In the genomic region with DNA sequence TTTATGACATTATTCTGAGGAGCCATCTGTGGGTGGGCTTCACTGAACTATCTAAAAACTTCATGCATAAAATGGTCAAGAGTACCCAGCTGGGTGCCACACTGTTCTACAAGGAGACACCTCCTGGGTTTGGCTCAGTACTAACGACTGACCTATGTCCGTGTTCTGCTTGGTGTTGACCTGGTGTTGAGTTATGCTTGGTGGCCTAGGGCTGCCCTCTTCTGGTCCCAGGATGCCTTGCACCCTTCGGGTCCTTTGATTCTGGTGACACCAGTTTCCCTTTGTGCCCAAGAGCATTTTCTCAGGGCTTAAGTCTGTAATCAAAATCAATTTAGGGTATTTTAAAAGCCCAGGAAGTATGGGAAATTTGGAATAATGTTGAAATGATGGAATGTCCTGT, we compare ENCODE assay signal across 9 mouse cellular contexts. TPM values are rescaled to one million over a fixed set of nuclear protein-coding genes. Genes with fewer than 3 reads are reported as not detected.
DNase-seq lines count a peak whose midpoint lies in the region; ATAC-seq and TF ChIP-seq lines count a peak whose summit lies in the region.
"Had no signal": no experiment of that assay in that cellular context is flagged by ENCODE, and none has a peak within 500 bp of the region (broad histone marks: within the 10 kb centered on the region; RNA-seq: fewer than 3 reads in every experiment).

No protein-coding gene starts in this region.

- H3K4me2 ChIP-seq in heart, postnatal 0 days (ENCODE audit: low read depth, low read length) = no peak overlapping the region
- H3K4me2 ChIP-seq in heart, embryonic 12.5 days = no peak overlapping the region
- H3K4me2 ChIP-seq in intestine, postnatal 0 days (replicated peaks; ENCODE audit: low read depth) = no peak overlapping the region
- no peak overlapping the region for H3K4me2 ChIP-seq in midbrain, embryonic 14.5 days (ENCODE audit: low read length)
- H3K4me2 ChIP-seq: limb, embryonic 13.5 days had no signal

- peak; percentile 24 for DNase-seq in heart, postnatal 0 days (ENCODE audit: low spot score)
- DNase-seq in urinary bladder, postnatal 25 days (ENCODE audit: low spot score) = peak; percentile 19
- DNase-seq in urinary bladder, postnatal 10 days (ENCODE audit: low spot score) = no peak
- peak; percentile 67 to 75 for DNase-seq in cerebellum, postnatal 25 days
- DNase-seq in midbrain, embryonic 14.5 days = peak; percentile 57
- DNase-seq in ovary, postnatal 10 days (ENCODE audit: low spot score) = no peak

- H3K4me1 ChIP-seq in heart, postnatal 0 days (ENCODE audit: control insufficient read depth, insufficient read depth) = no peaks in the 10 kb centered on the region; the same call in 1 of the 2 replicates
- 0 out of 2 replicates have a peak, but pooled peaks cover 5% of the 10 kb centered on the region for H3K4me1 ChIP-seq in heart, embryonic 12.5 days (replicated peaks)
- H3K4me1 ChIP-seq in intestine, postnatal 0 days (replicated peaks; ENCODE audit: control insufficient read depth, insufficient read depth, low read length) = no peaks in the 10 kb centered on the region
- no peaks in the 10 kb centered on the region for H3K4me1 ChIP-seq in midbrain, embryonic 14.5 days (ENCODE audit: control insufficient read depth, insufficient read depth, low read length)
- H3K4me1 ChIP-seq: limb, embryonic 13.5 days had no signal

- H3K36me3 ChIP-seq in heart, postnatal 0 days (replicated peaks; ENCODE audit: control insufficient read depth, insufficient read depth, low read length) = no peaks in the 10 kb centered on the region
- no peaks in the 10 kb centered on the region for H3K36me3 ChIP-seq in heart, embryonic 12.5 days
- no peaks in the 10 kb centered on the region for H3K36me3 ChIP-seq in intestine, postnatal 0 days (ENCODE audit: control insufficient read depth, insufficient read depth)
- H3K36me3 ChIP-seq in midbrain, embryonic 14.5 days (ENCODE audit: control insufficient read depth, insufficient read depth, low read length) = no peaks in the 10 kb centered on the region
- H3K36me3 ChIP-seq: limb, embryonic 13.5 days had no signal

- H3K9ac ChIP-seq in heart, postnatal 0 days (replicated peaks; ENCODE audit: low read depth, low read length) = no peak overlapping the region
- H3K9ac ChIP-seq in heart, embryonic 12.5 days = no peak overlapping the region
- H3K9ac ChIP-seq in intestine, postnatal 0 days (ENCODE audit: low read depth, low read length) = no peak overlapping the region
- no peak overlapping the region for H3K9ac ChIP-seq in midbrain, embryonic 14.5 days (replicated peaks; ENCODE audit: low read length)
- H3K9ac ChIP-seq: limb, embryonic 13.5 days had no signal

- no peak overlapping the region for H3K4me3 ChIP-seq in heart, postnatal 0 days (ENCODE audit: low read depth, low read length)
- no peak overlapping the region for H3K4me3 ChIP-seq in heart, embryonic 12.5 days
- H3K4me3 ChIP-seq in intestine, postnatal 0 days (ENCODE audit: low read depth, low read length) = no peak overlapping the region
- H3K4me3 ChIP-seq in midbrain, embryonic 14.5 days (replicated peaks; ENCODE audit: low read depth, low read length) = no peak overlapping the region
- H3K4me3 ChIP-seq: limb, embryonic 13.5 days had no signal

- H3K27ac ChIP-seq in heart, postnatal 0 days (ENCODE audit: low read depth) = no peak overlapping the region
- no peak overlapping the region for H3K27ac ChIP-seq in heart, embryonic 12.5 days (ENCODE audit: poor library complexity, severe bottlenecking)
- H3K27ac ChIP-seq in intestine, postnatal 0 days (ENCODE audit: low read depth, low read length) = no peak overlapping the region
- H3K27ac ChIP-seq in midbrain, embryonic 14.5 days (replicated peaks; ENCODE audit: low read depth, low read length) = no peak overlapping the region
- H3K27ac ChIP-seq: limb, embryonic 13.5 days had no signal

- ATAC-seq in heart, postnatal 0 days (ENCODE audit: insufficient read depth, low read depth) = peak; percentile 41; the same call in 1 of the 2 replicates
- no peak for ATAC-seq in heart, embryonic 12.5 days (ENCODE audit: insufficient number of reproducible peaks, low FRiP score)
- 0 out of 2 replicates have a peak, but pooled peaks have one; percentile 56 for ATAC-seq in intestine, postnatal 0 days
- ATAC-seq in midbrain, embryonic 14.5 days (ENCODE audit: low FRiP score, low TSS enrichment) = no peak

- peak; percentile 71 for TF ChIP-seq CTCF in heart, postnatal 0 days (IDR thresholded peaks at IDR 0.05; ENCODE audit: low read depth)
- peak; percentile 89 for TF ChIP-seq CTCF in intestine, postnatal 0 days (IDR thresholded peaks at IDR 0.05; ENCODE audit: low read depth)

- 0 out of 2 replicates have a peak, but pooled peaks cover 7% of the 10 kb centered on the region for H3K27me3 ChIP-seq in heart, postnatal 0 days (ENCODE audit: control insufficient read depth, insufficient read depth, low read length)
- peaks cover 18% of the 10 kb centered on the region; the same call in 1 of the 2 replicates for H3K27me3 ChIP-seq in heart, embryonic 12.5 days (replicated peaks)
- H3K27me3 ChIP-seq in intestine, postnatal 0 days (replicated peaks; ENCODE audit: control insufficient read depth, insufficient read depth, low read length) = no peaks in the 10 kb centered on the region
- no peaks in the 10 kb centered on the region for H3K27me3 ChIP-seq in midbrain, embryonic 14.5 days (ENCODE audit: control insufficient read depth, insufficient read depth, low read length)
- H3K27me3 ChIP-seq: limb, embryonic 13.5 days had no signal

- no peaks in the 10 kb centered on the region for H3K9me3 ChIP-seq in heart, postnatal 0 days (replicated peaks; ENCODE audit: control insufficient read depth, low read length)
- H3K9me3 ChIP-seq in heart, embryonic 12.5 days (replicated peaks) = no peaks in the 10 kb centered on the region
- H3K9me3 ChIP-seq in intestine, postnatal 0 days (ENCODE audit: control insufficient read depth) = no peaks in the 10 kb centered on the region
- H3K9me3 ChIP-seq in midbrain, embryonic 14.5 days (ENCODE audit: control insufficient read depth, low read length) = no peaks in the 10 kb centered on the region
- H3K9me3 ChIP-seq: limb, embryonic 13.5 days had no signal

- WGBS in heart, postnatal 0 days = 8% methylated on average over 3 of the region's 3 CpGs
- WGBS in heart, embryonic 12.5 days = 4% methylated on average over 3 of the region's 3 CpGs
- WGBS in intestine, postnatal 0 days = 9% methylated on average over 3 of the region's 3 CpGs
- WGBS in midbrain, embryonic 14.5 days = 15% methylated on average over 3 of the region's 3 CpGs

- TF ChIP-seq EP300 in heart, postnatal 0 days (IDR thresholded peaks at IDR 0.05; ENCODE audit: low read depth) = no peak

RNA-seq across cellular contexts. Expression of a gene that starts 23.5 kb away (rescaled TPM):
- 13.8 TPM in 1 of 2 replicates, not detected in the other for total RNA-seq in heart, postnatal 0 days (2014; rRNA removed; ENCODE audit: low replicate concordance)
- polyA plus RNA-seq in heart, postnatal 0 days (2015; fragmentation: Nextera tagmentation; extraction: Ambion mirVana) = 0.49 and 0.80 TPM in 2 replicates
- 0.57 and 0.78 TPM in 2 replicates for polyA plus RNA-seq in heart, embryonic 12.5 days (2016; fragmentation: Nextera tagmentation; extraction: Ambion mirVana)
- 0.08 and 0.22 TPM in 2 replicates for polyA plus RNA-seq in intestine, postnatal 0 days (2015; fragmentation: Nextera tagmentation; extraction: Ambion mirVana)
- polyA plus RNA-seq in midbrain, embryonic 14.5 days (2014; fragmentation: Nextera tagmentation; extraction: Ambion mirVana) = not detected in 2 replicates

RNA-seq across cellular contexts. Expression of a gene that starts 25.5 kb away (rescaled TPM):
- total RNA-seq in heart, postnatal 0 days (2014; rRNA removed; ENCODE audit: low replicate concordance) = not detected in 2 replicates
- polyA plus RNA-seq in heart, postnatal 0 days (2015; fragmentation: Nextera tagmentation; extraction: Ambion mirVana) = not detected in 2 replicates
- polyA plus RNA-seq in heart, embryonic 12.5 days (2016; fragmentation: Nextera tagmentation; extraction: Ambion mirVana) = not detected in 2 replicates
- polyA plus RNA-seq in intestine, postnatal 0 days (2015; fragmentation: Nextera tagmentation; extraction: Ambion mirVana) = not detected in 2 replicates
- not detected in 2 replicates for polyA plus RNA-seq in midbrain, embryonic 14.5 days (2014; fragmentation: Nextera tagmentation; extraction: Ambion mirVana)
- polyA plus RNA-seq: limb, embryonic 13.5 days had no signal

RNA-seq across cellular contexts. Expression of a gene that starts 55.1 kb away (rescaled TPM):
- total RNA-seq in heart, postnatal 0 days (2014; rRNA removed; ENCODE audit: low replicate concordance) = 0.38 and 2.8 TPM in 2 replicates
- 0.18 and 0.26 TPM in 2 replicates for polyA plus RNA-seq in heart, postnatal 0 days (2015; fragmentation: Nextera tagmentation; extraction: Ambion mirVana)
- 3.3 and 3.4 TPM in 2 replicates for polyA plus RNA-seq in heart, embryonic 12.5 days (2016; fragmentation: Nextera tagmentation; extraction: Ambion mirVana)
- polyA plus RNA-seq in intestine, postnatal 0 days (2015; fragmentation: Nextera tagmentation; extraction: Ambion mirVana) = 5.5 and 6.4 TPM in 2 replicates
- polyA plus RNA-seq in midbrain, embryonic 14.5 days (2014; fragmentation: Nextera tagmentation; extraction: Ambion mirVana) = 56.4 and 65.9 TPM in 2 replicates

Comparison
In these comparisons a context has a peak if more than half of its experiments do, and no peak if none do; other contexts are left out.
1. ATAC-seq: peak in heart, postnatal 0 days (single experiment) and intestine, postnatal 0 days (single experiment); none in heart, embryonic 12.5 days (single experiment) and midbrain, embryonic 14.5 days (single experiment).
2. DNase-seq: peak in heart, postnatal 0 days (single experiment), urinary bladder, postnatal 25 days (single experiment), cerebellum, postnatal 25 days (2 of 2) and midbrain, embryonic 14.5 days (single experiment); none in urinary bladder, postnatal 10 days (single experiment) and ovary, postnatal 10 days (single experiment).